Mouse (Mus musculus) forebrain, embryonic 15.5 days (tissue): ENCODE measurements at regions not wholly inside any gene's neighbourhood (a gene's known extent, or its start where the extent isn't known, plus 50 kb on each side); places are given as distances from the start of the nearest gene placed in this dataset. TPM values are rescaled to one million over a fixed set of nuclear protein-coding genes. Genes with fewer than 3 reads are reported as not detected.

Experiments
- ATAC-seq: fragments of 200-750 bp; cut with Nextera tagmentation; replicated peaks from 2 replicates; pipeline ENCODE4 v1.8.0; 2017; ENCODE audit warnings: mild to moderate bottlenecking, moderate TSS enrichment, moderate library complexity
- H3K27ac ChIP-seq: fragments of 300-500 bp; sonication (generic); replicated peaks from 2 replicates; pipeline ENCODE4 v1.5.1; 2015; ENCODE audit warnings: mild to moderate bottlenecking, inconsistent platforms
- H3K27me3 ChIP-seq: fragments of 300-500 bp; sonication (generic); 2 replicates; pipeline ENCODE4 v1.6.1; 2015; ENCODE audit warnings: inconsistent platforms
- H3K36me3 ChIP-seq: fragments of 300-500 bp; sonication (generic); 2 replicates; pipeline ENCODE4 v1.6.1; 2015; ENCODE audit warnings: mild to moderate bottlenecking, inconsistent platforms
- H3K4me1 ChIP-seq: fragments of 300-500 bp; sonication (generic); 2 replicates; pipeline ENCODE4 v1.6.1; 2015; ENCODE audit warnings: inconsistent platforms
- H3K4me2 ChIP-seq: fragments of 300-500 bp; sonication (generic); replicated peaks from 2 replicates; pipeline ENCODE4 v1.6.1; 2015; ENCODE audit warnings: mild to moderate bottlenecking, inconsistent platforms
- H3K4me3 ChIP-seq: fragments of 300-500 bp; sonication (generic); 2 replicates; pipeline ENCODE4 v1.5.1; 2015; ENCODE audit warnings: mild to moderate bottlenecking, inconsistent platforms
- H3K9ac ChIP-seq: fragments of 300-500 bp; sonication (generic); replicated peaks from 2 replicates; pipeline ENCODE4 v1.6.1; 2015; ENCODE audit warnings: mild to moderate bottlenecking, inconsistent platforms
- H3K9me3 ChIP-seq: fragments of 300-500 bp; sonication (generic); 2 replicates; pipeline ENCODE4 v1.6.1; 2016; ENCODE audit warnings: inconsistent platforms
- WGBS: fragments of 180-500 bp; shearing (Covaris S2); methylation state at CpG from one replicate; pipeline ENCODE4 v1.1.7; 2015; ENCODE audit warnings: mixed read lengths; 5-methylcytosine and 5-hydroxymethylcytosine counted together
- microRNA-seq: library from miRNA; unstranded; fragments of <30 nt; microRNA quantifications from one replicate; pipeline ENCODE4, GENCODE M21; 2016

DNA sequence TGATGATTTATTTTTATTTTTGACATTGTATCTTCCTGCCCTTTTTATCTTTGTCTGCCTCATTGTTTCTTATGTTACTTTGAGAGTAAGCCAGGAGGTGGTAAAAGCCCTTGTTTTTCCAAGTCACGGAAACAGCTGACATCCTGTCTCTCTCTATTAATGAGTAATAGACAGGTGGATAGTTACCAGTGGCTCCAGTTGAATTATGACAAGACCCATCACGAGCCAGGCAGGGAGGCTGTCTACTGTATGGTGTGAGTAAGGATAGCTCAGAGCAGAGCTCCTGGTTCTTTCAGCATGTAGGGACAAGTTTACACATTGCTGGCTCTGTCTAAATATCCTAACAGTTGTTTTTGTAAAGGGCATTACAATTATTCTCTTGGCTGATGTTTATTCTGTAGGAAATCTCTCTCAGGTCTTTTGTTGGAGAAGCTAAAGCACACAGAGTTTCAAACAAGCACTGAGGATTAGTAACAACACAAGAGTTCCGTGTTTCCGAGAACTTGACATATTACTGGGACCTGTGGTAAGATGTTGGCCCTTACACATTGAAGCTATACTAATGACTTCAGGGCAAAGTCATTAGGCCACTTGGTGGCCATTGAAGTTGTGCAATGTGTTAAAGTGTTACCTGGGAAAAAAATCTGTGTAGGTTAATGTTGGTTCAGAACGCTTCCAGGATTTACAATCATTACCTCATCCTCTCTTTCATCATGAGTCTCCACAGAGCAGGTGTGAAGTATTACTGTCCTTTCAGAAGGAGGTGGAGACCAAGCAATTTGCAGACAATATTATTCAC is 111.5 kb downstream of the Ndfip2 start:
- H3K9me3 ChIP-seq: no peaks in the 10 kb centered on the region
- no peak overlapping the region for H3K4me3 ChIP-seq
- no peak for ATAC-seq
- 78% methylated on average over 5 of the region's 5 CpGs for WGBS
- H3K9ac ChIP-seq: no peak overlapping the region
- no peak overlapping the region for H3K4me2 ChIP-seq
- H3K36me3 ChIP-seq: no peaks in the 10 kb centered on the region
- H3K4me1 ChIP-seq: no peaks in the 10 kb centered on the region
- no peaks in the 10 kb centered on the region for H3K27me3 ChIP-seq
- no peak overlapping the region for H3K27ac ChIP-seq

DNA sequence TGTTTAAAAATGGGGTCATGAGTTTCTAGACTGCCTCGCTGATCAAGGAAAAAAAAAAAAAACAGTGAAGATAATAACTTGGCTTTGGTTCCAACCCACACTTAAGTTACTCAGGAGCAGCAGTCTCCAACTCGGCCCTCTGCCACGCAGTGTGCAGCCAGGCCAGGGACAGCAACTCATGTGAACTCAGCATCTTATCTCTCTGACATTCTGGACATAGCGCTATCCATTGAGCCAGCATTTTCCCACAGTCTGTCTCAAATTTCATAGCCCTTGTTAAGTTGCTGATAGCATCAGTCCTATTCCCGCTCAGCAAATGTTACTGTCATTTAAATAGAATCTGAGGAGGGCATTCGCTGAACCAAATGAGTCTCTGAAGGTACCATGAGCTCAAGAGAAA is 102.2 kb downstream of the Ndfip2 start:
- no peak overlapping the region for H3K27ac ChIP-seq
- H3K36me3 ChIP-seq: no peaks in the 10 kb centered on the region
- H3K4me2 ChIP-seq: no peak overlapping the region
- no peaks in the 10 kb centered on the region for H3K9me3 ChIP-seq
- H3K27me3 ChIP-seq: no peaks in the 10 kb centered on the region
- H3K9ac ChIP-seq: no peak overlapping the region
- no peaks in the 10 kb centered on the region for H3K4me1 ChIP-seq
- ATAC-seq: no peak
- H3K4me3 ChIP-seq: no peak overlapping the region
- 82% methylated on average over 6 of the region's 6 CpGs for WGBS

DNA sequence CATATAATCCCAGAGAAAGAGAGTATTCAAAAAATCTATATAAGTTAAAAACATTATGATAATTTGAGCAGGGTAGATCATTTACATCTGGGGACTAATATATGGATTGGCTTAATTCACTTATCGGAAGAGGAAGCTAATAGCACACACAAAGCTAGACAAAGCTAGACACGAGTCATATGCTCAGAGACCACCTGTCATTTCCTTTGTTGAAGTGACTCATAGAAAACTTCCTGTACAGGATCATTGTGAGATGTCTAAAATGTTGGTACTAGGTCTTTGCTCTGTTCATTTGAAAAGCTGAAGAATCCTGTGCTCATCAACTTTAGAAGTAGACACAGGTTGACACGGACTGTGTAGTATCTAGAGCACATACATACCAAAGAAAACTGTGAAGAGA is 101.5 kb downstream of the Ndfip2 start:
- Histone ChIP-seq H3K4me2 (no peak overlapping the region), H3K4me1 (no peaks in the 10 kb centered on the region), H3K9ac (no peak overlapping the region), H3K36me3 (no peaks in the 10 kb centered on the region), H3K4me3 (no peak overlapping the region), H3K9me3 (no peaks in the 10 kb centered on the region), H3K27ac (no peak overlapping the region), H3K27me3 (no peaks in the 10 kb centered on the region)
- WGBS: 85% methylated on average over 3 of the region's 3 CpGs
- ATAC-seq: no peak

Small RNAs in the stretch of these regions (microRNA-seq; reads per million reads assigned to microRNA genes)
- gene Gm22406: not detected
- not detected for gene Mir6390
